Mouse (Mus musculus) skeletal muscle tissue, adult 2 months (tissue): ENCODE results near the gene Ccl22.

ENCODE experiments used
- DNase-seq: peaks from one replicate; pipeline ENCODE4 v3.0.0-alpha.2; 2012; ENCODE audit warnings: low read depth, low spot score

Gene Ccl22

GRCm38 (mm10) chr8:94745476-94746184 is at the start of gene Ccl22:
Gene Ccl22 (plus strand): TSS chr8:94745590.
- DNase-seq = no peak

- no peak for DNase-seq
These were observed 49.4 kb upstream of the Ccl22 start, which contains the start of gene Pllp for GRCm38 (mm10) chr8:94695994-94696384. Gene Pllp (minus strand): TSS chr8:94696278.

- no peak for DNase-seq
These were observed 48.8 kb upstream of the Ccl22 start for GRCm38 (mm10) chr8:94696566-94696965.

GRCm38 (mm10) chr8:94697956-94698355 is 47.4 kb upstream of the Ccl22 start:
- no peak for DNase-seq

GRCm38 (mm10) chr8:94699366-94699765 is 46.0 kb upstream of the Ccl22 start:
- no peak for DNase-seq

- DNase-seq = no peak
These were observed 44.9 kb upstream of the Ccl22 start for GRCm38 (mm10) chr8:94700421-94700935.

GRCm38 (mm10) chr8:94702156-94702555 is 43.2 kb upstream of the Ccl22 start:
- no peak for DNase-seq

- peak; percentile 74 for DNase-seq
These were observed 42.3 kb upstream of the Ccl22 start for GRCm38 (mm10) chr8:94702844-94703813.

GRCm38 (mm10) chr8:94703972-94704668 is 41.3 kb upstream of the Ccl22 start:
- peak; percentile 98 for DNase-seq

GRCm38 (mm10) chr8:94704669-94704984 is 40.8 kb upstream of the Ccl22 start:
- no peak for DNase-seq

GRCm38 (mm10) chr8:94705581-94706245 is 39.7 kb upstream of the Ccl22 start:
- DNase-seq = no peak

- no peak for DNase-seq
These were observed 38.5 kb upstream of the Ccl22 start for GRCm38 (mm10) chr8:94706732-94707395.

- DNase-seq = no peak
These were observed 35.1 kb upstream of the Ccl22 start for GRCm38 (mm10) chr8:94710336-94710735.

- no peak for DNase-seq
These were observed 34.2 kb upstream of the Ccl22 start for GRCm38 (mm10) chr8:94711160-94711718.

- no peak for DNase-seq
These were observed 30.8 kb upstream of the Ccl22 start for GRCm38 (mm10) chr8:94714556-94714955.

- no peak for DNase-seq
These were observed 29.5 kb upstream of the Ccl22 start for GRCm38 (mm10) chr8:94715871-94716270.

GRCm38 (mm10) chr8:94716841-94717240 is 28.5 kb upstream of the Ccl22 start:
- no peak for DNase-seq

- no peak for DNase-seq
These were observed 19.4 kb upstream of the Ccl22 start for GRCm38 (mm10) chr8:94725998-94726397.

- no peak for DNase-seq
These were observed 16.1 kb upstream of the Ccl22 start for GRCm38 (mm10) chr8:94729301-94729700.

- DNase-seq = peak; percentile 25
These were observed 11.4 kb upstream of the Ccl22 start for GRCm38 (mm10) chr8:94733821-94734465.
